Mouse (Mus musculus) midbrain, embryonic 14.5 days (tissue): ENCODE measurements at regions not wholly inside any gene's neighbourhood (a gene's known extent, or its start where the extent isn't known, plus 50 kb on each side); places are given as distances from the start of the nearest gene placed in this dataset.
"Not testable (repeated sequence)": the region's sequence is repeated elsewhere in the genome, so short reads cannot be mapped to it uniquely, and the experiment has no call there.

Experiments used
- ATAC-seq: fragments of 200-750 bp; cut with Nextera tagmentation; 2 replicates; pipeline ENCODE4 v1.8.0; 2017; ENCODE audit warnings: moderate number of reproducible peaks, moderate library complexity; ENCODE audit not compliant: low FRiP score, low TSS enrichment
- DNase-seq: peaks from one replicate; pipeline ENCODE4 v3.0.0-alpha.2; 2015
- H3K27ac ChIP-seq: fragments of 300-500 bp; sonication (generic); replicated peaks from 2 replicates; pipeline ENCODE4 v1.5.1; 2014; ENCODE audit warnings: mild to moderate bottlenecking, low read depth, low read length, moderate library complexity
- H3K27me3 ChIP-seq: fragments of 300-500 bp; sonication (generic); 2 replicates; pipeline ENCODE4 v1.6.1; 2014; ENCODE audit warnings: low read length, control low read depth, mixed read lengths; ENCODE audit not compliant: control insufficient read depth, insufficient read depth
- H3K36me3 ChIP-seq: fragments of 300-500 bp; sonication (generic); 2 replicates; pipeline ENCODE4 v1.6.1; 2014; ENCODE audit warnings: low read length, control low read depth; ENCODE audit not compliant: control insufficient read depth, insufficient read depth
- H3K4me1 ChIP-seq: fragments of 300-500 bp; sonication (generic); 2 replicates; pipeline ENCODE4 v1.6.1; 2014; ENCODE audit warnings: mild to moderate bottlenecking, antibody characterized with exemption, low read length, control low read depth; ENCODE audit not compliant: control insufficient read depth, insufficient read depth
- H3K4me2 ChIP-seq: fragments of 300-500 bp; sonication (generic); 2 replicates; pipeline ENCODE4 v1.6.1; 2014; ENCODE audit warnings: mild to moderate bottlenecking, low read length, moderate library complexity
- H3K4me3 ChIP-seq: fragments of 300-500 bp; sonication (generic); replicated peaks from 2 replicates; pipeline ENCODE4 v1.5.1; 2014; ENCODE audit warnings: low read depth, low read length
- H3K9ac ChIP-seq: fragments of 300-500 bp; sonication (generic); replicated peaks from 2 replicates; pipeline ENCODE4 v1.6.1; 2014; ENCODE audit warnings: mild to moderate bottlenecking, low read length, moderate library complexity
- H3K9me3 ChIP-seq: fragments of 300-500 bp; sonication (generic); 2 replicates; pipeline ENCODE4 v1.6.1; 2016; ENCODE audit warnings: low read length, control low read depth, mixed read lengths; ENCODE audit not compliant: control insufficient read depth
- WGBS: fragments of 180-500 bp; shearing (Covaris S2); extraction: QIAGEN DNeasy Blood & Tissue Kit; methylation state at CpG from one replicate; pipeline ENCODE4 v1.1.7; 2014; 5-methylcytosine and 5-hydroxymethylcytosine counted together

DNA sequence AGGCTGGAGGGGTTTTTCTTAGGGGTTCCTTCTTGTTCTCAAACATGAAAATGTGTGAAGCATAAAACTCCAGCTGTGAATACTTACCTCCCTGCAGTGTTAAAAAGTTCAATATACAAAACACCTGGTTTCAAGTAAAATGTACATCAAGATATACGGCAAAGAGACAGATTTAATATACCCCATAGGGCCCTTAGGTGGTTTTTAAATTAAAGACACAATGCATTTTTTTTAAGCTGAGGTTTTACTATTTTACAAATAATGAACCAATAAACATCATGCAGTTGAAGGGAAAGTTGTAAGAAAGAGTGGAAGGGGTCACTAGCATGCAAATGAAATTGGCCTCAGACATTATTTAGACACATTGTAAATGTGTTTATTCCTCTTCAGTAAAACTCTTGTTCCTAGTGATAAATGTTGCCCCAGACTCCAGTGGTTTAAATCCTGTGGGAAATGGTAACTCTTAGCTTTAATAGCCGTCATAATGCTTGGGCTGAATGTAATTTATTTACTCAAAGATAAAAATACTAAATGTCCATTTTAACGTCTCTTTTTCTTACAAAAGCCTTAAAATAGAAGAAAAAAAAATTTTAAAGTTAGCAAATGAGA lies 1337.9 kb downstream of the Efnb2 start:
- DNase-seq (no peak), ATAC-seq (no peak)
- Histone ChIP-seq H3K27ac (no peak overlapping the region), H3K9me3 (no peaks in the 10 kb centered on the region), H3K4me3 (no peak overlapping the region), H3K9ac (no peak overlapping the region), H3K4me2 (no peak overlapping the region), H3K27me3 (no peaks in the 10 kb centered on the region), H3K4me1 (no peaks in the 10 kb centered on the region), H3K36me3 (no peaks in the 10 kb centered on the region)
- WGBS = 34% methylated on average over 3 of the region's 3 CpGs

DNA sequence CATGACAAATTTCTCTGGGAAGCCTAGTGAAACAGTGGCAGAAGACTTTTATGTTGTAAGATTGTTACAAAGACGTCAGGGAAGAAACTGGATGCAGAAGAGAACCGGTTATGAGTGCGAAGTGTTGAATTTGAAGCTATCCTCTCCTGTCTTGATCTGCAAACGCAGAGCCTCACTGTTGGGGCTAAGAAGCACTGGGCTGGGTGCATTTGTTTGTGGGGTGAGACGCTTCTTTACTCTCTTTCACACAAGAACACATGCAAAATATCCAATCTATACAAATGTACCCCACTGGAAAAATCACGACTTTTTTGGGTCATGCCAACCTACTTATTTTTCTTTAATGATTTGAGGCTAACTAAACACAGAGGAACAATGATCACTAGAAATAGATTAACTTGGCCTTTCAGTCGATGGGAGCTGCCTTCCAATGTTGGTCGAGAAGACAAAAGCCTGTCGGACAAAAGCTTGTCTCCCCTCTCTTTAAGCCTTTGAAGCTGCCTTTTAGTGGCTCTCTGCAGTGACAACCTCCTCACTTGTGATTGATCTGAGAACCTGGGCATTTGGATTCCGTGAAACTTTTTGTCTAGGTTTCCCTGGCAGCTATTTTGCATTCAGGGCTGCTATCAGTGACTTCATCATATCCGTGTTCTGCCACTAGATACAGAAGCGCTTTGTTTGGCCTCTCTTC lies 1338.5 kb downstream of the Efnb2 start:
- no peak overlapping the region for H3K4me2 ChIP-seq
- ATAC-seq (peak; percentile 50; the same call in 1 of the 2 replicates), DNase-seq (peak; percentile 46)
- WGBS = 12% methylated on average over 12 of the region's 12 CpGs
- H3K4me1 ChIP-seq = no peaks in the 10 kb centered on the region
- H3K4me3 ChIP-seq = no peak overlapping the region
- no peak overlapping the region for H3K27ac ChIP-seq
- no peaks in the 10 kb centered on the region for H3K9me3 ChIP-seq
- H3K27me3 ChIP-seq = no peaks in the 10 kb centered on the region
- H3K9ac ChIP-seq = no peak overlapping the region
- H3K36me3 ChIP-seq = no peaks in the 10 kb centered on the region

- Histone ChIP-seq H3K9me3 (no peaks in the 10 kb centered on the region), H3K27ac (no peak overlapping the region), H3K4me2 (no peak overlapping the region), H3K9ac (no peak overlapping the region), H3K27me3 (no peaks in the 10 kb centered on the region), H3K4me1 (no peaks in the 10 kb centered on the region), H3K4me3 (no peak overlapping the region), H3K36me3 (no peaks in the 10 kb centered on the region)
- WGBS = 88% methylated on average over 4 of the region's 4 CpGs
- ATAC-seq (no peak), DNase-seq (no peak)
Measured at GRCm38 (mm10) chr8:7316806-7317355, 1344.2 kb downstream of the Efnb2 start.

- DNase-seq (no peak), ATAC-seq (no peak)
- no peak overlapping the region for H3K4me3 ChIP-seq
- H3K9me3 ChIP-seq = no peaks in the 10 kb centered on the region
- no peak overlapping the region for H3K27ac ChIP-seq
- no peak overlapping the region for H3K4me2 ChIP-seq
- H3K4me1 ChIP-seq = no peaks in the 10 kb centered on the region
- H3K36me3 ChIP-seq = no peaks in the 10 kb centered on the region
- WGBS = 95% methylated on average over 2 of the region's 2 CpGs
- H3K9ac ChIP-seq = no peak overlapping the region
- H3K27me3 ChIP-seq = no peaks in the 10 kb centered on the region
Measured at GRCm38 (mm10) chr8:7309239-7309638, 1351.8 kb downstream of the Efnb2 start.

- Histone ChIP-seq H3K9me3 (no peaks in the 10 kb centered on the region), H3K4me1 (no peaks in the 10 kb centered on the region), H3K27me3 (no peaks in the 10 kb centered on the region), H3K36me3 (no peaks in the 10 kb centered on the region), H3K9ac (no peak overlapping the region), H3K4me3 (no peak overlapping the region), H3K4me2 (no peak overlapping the region), H3K27ac (no peak overlapping the region)
- DNase-seq (peak; percentile 2), ATAC-seq (no peak)
- 77% methylated on average over 7 of the region's 7 CpGs for WGBS
Measured at GRCm38 (mm10) chr8:7289361-7289760, 1371.7 kb downstream of the Efnb2 start.

- no peaks in the 10 kb centered on the region for H3K4me1 ChIP-seq
Measured at GRCm38 (mm10) chr8:7286581-7286980, 1374.5 kb downstream of the Efnb2 start.

DNA sequence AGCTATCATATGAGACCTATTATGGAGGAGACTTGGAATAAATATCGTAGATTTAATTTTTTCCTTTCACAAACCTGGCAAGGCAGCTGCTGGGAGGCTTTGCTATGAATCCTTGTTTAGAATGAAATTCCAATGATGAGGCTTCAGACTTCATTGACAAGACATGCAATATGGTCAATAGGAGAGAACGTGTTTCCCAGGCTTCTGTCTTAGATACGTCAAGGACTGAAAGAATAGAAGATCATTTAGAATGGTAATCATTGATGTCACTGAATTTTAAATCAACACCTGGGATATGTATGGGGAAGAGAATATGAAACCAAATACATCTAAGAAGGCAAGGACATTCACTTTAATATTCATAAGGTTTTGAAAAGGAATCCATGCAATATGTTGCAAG lies 1393.6 kb downstream of the Efnb2 start:
- Histone ChIP-seq H3K9ac (no peak overlapping the region), H3K4me3 (no peak overlapping the region), H3K27me3 (no peaks in the 10 kb centered on the region), H3K4me2 (no peak overlapping the region), H3K4me1 (no peaks in the 10 kb centered on the region), H3K36me3 (no peaks in the 10 kb centered on the region), H3K9me3 (no peaks in the 10 kb centered on the region), H3K27ac (no peak overlapping the region)
- 62% methylated on average over 3 of the region's 3 CpGs for WGBS
- DNase-seq = no peak
- no peak for ATAC-seq

More at GRCm38 (mm10) chr8:7286581-7286980, 1374.5 kb downstream of the Efnb2 start:
- no peaks in the 10 kb centered on the region for H3K27me3 ChIP-seq
- WGBS = 94% methylated on average over 1 of the region's 1 CpGs
- no peak overlapping the region for H3K27ac ChIP-seq
- H3K4me2 ChIP-seq = no peak overlapping the region
- H3K9me3 ChIP-seq = no peaks in the 10 kb centered on the region
- H3K4me3 ChIP-seq = no peak overlapping the region
- DNase-seq (no peak), ATAC-seq (no peak)
- H3K9ac ChIP-seq = no peak overlapping the region
- H3K36me3 ChIP-seq = no peaks in the 10 kb centered on the region

DNA sequence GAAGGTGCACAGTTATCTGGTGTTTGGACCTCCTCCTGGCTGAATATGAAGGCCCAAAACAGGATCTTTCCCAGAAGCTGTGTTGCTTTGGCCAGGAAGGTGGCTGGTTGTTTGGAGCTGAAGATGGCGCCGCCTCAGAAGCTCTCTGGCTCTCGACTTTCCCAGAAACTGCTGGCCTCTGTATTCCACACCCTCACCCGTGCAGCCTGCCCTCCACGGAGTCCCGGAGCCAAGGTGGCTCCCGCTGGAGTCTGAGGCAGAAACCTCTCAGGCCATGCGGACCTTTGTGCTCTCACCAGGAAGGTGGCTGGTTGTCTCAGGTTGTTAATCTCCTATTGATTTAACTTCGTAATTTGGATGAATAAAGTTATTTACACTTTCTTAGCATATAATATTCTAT lies 1406.7 kb downstream of the Efnb2 start:
- not testable (repeated sequence) for H3K27ac ChIP-seq, H3K9ac ChIP-seq, H3K4me3 ChIP-seq, H3K4me2 ChIP-seq, H3K27me3 ChIP-seq, DNase-seq, H3K36me3 ChIP-seq, H3K4me1 ChIP-seq, ATAC-seq, H3K9me3 ChIP-seq
- 94% methylated on average over 9 of the region's 9 CpGs for WGBS

GRCm38 (mm10) chr8:7240321-7240720 lies 1420.7 kb downstream of the Efnb2 start:
- DNase-seq (no peak), ATAC-seq (no peak)
- H3K9me3 ChIP-seq = no peaks in the 10 kb centered on the region
- no peaks in the 10 kb centered on the region for H3K27me3 ChIP-seq
- H3K27ac ChIP-seq = no peak overlapping the region
- no peak overlapping the region for H3K4me3 ChIP-seq
- no peak overlapping the region for H3K9ac ChIP-seq
- H3K4me2 ChIP-seq = no peak overlapping the region
- 96% methylated on average over 1 of the region's 1 CpGs for WGBS
- no peaks in the 10 kb centered on the region for H3K4me1 ChIP-seq
- no peaks in the 10 kb centered on the region for H3K36me3 ChIP-seq
